Mouse (Mus musculus) intestine, embryonic 16.5 days (tissue): ENCODE results near the gene Rogdi. TPM values are rescaled to one million over a fixed set of nuclear protein-coding genes. Genes with fewer than 3 reads are reported as not detected.

Experiments
- ATAC-seq: fragments of 200-750 bp; cut with Nextera tagmentation; 2 replicates; pipeline ENCODE4 v1.8.0; 2017; ENCODE audit warnings: moderate TSS enrichment, moderate library complexity
- H3K27ac ChIP-seq: fragments of 300-500 bp; sonication (generic); 2 replicates; pipeline ENCODE4 v1.5.1; 2014; ENCODE audit warnings: mild to moderate bottlenecking, low read length
- H3K27me3 ChIP-seq: fragments of 300-500 bp; sonication (generic); replicated peaks from 2 replicates; pipeline ENCODE4 v1.6.1; 2014; ENCODE audit warnings: low read length, control low read depth, mixed read lengths; ENCODE audit not compliant: control insufficient read depth, insufficient read depth
- H3K36me3 ChIP-seq: fragments of 300-500 bp; sonication (generic); 2 replicates; pipeline ENCODE4 v1.6.1; 2014; ENCODE audit warnings: low read length, control low read depth; ENCODE audit not compliant: control insufficient read depth, insufficient read depth
- H3K4me1 ChIP-seq: fragments of 300-500 bp; sonication (generic); 2 replicates; pipeline ENCODE4 v1.6.1; 2014; ENCODE audit warnings: low read length, control low read depth, mixed read lengths; ENCODE audit not compliant: control insufficient read depth, insufficient read depth
- H3K4me2 ChIP-seq: fragments of 300-500 bp; sonication (generic); 2 replicates; pipeline ENCODE4 v1.6.1; 2014; ENCODE audit warnings: low read depth, low read length, control low read depth
- H3K4me3 ChIP-seq: fragments of 300-500 bp; sonication (generic); 2 replicates; pipeline ENCODE4 v1.5.1; 2014; ENCODE audit warnings: mild to moderate bottlenecking, low read length
- H3K9ac ChIP-seq: fragments of 300-500 bp; sonication (generic); 2 replicates; pipeline ENCODE4 v1.6.1; 2014; ENCODE audit warnings: low read depth, low read length
- H3K9me3 ChIP-seq: fragments of 300-500 bp; sonication (generic); 2 replicates; pipeline ENCODE4 v1.6.1; 2016; ENCODE audit warnings: low read length, control low read depth; ENCODE audit not compliant: control insufficient read depth
- WGBS: fragments of 180-500 bp; shearing (Covaris S2); extraction: QIAGEN DNeasy Blood & Tissue Kit; methylation state at CpG from one replicate; pipeline ENCODE4 v1.1.7; 2014; 5-methylcytosine and 5-hydroxymethylcytosine counted together
- polyA plus RNA-seq: library from polyadenylated mRNA; unstranded; fragments of >200 nt; fragmentation: Nextera tagmentation; extraction: Ambion mirVana; gene quantifications from 2 replicates; pipeline ENCODE4 v1.2.1, GENCODE M21; 2015

The Rogdi gene
- polyA plus RNA-seq, 1 experiment from 2014 or later = 51.6 TPM

GRCm38 (mm10) chr16:5000611-5001010, 12.7 kb downstream of the Rogdi start:
- no peaks in the 10 kb centered on the region for H3K27me3 ChIP-seq
- no peak for ATAC-seq
- no peak overlapping the region for H3K4me3 ChIP-seq
- no peaks in the 10 kb centered on the region for H3K9me3 ChIP-seq
- H3K27ac ChIP-seq = no peak overlapping the region
- H3K36me3 ChIP-seq = no peaks in the 10 kb centered on the region
- 66% methylated on average over 3 of the region's 3 CpGs for WGBS
- no peak overlapping the region for H3K9ac ChIP-seq
- peaks cover 13% of the 10 kb centered on the region; the same call in 1 of the 2 replicates for H3K4me1 ChIP-seq
- no peak overlapping the region for H3K4me2 ChIP-seq

- Histone ChIP-seq H3K27ac (no peak overlapping the region), H3K36me3 (no peaks in the 10 kb centered on the region), H3K4me3 (no peak overlapping the region), H3K27me3 (no peaks in the 10 kb centered on the region), H3K4me1 (peaks cover 13% of the 10 kb centered on the region; the same call in 1 of the 2 replicates), H3K4me2 (no peak overlapping the region), H3K9me3 (no peaks in the 10 kb centered on the region), H3K9ac (no peak overlapping the region)
- peak; percentile 75 for ATAC-seq
- WGBS = 17% methylated on average over 1 of the region's 1 CpGs
Measured at GRCm38 (mm10) chr16:4998984-4999383, 14.4 kb downstream of the Rogdi start.

GRCm38 (mm10) chr16:4997553-4997952, 15.8 kb downstream of the Rogdi start, which contains the start of gene Sept12:
Gene Sept12, minus strand, starts transcription at chr16:4997852.
- H3K9me3 ChIP-seq = no peaks in the 10 kb centered on the region
- no peaks in the 10 kb centered on the region for H3K27me3 ChIP-seq
- H3K36me3 ChIP-seq = no peaks in the 10 kb centered on the region
- WGBS = 21% methylated on average over 3 of the region's 3 CpGs
- H3K4me3 ChIP-seq = no peak within 1 kb of the TSS
- no peak within 1 kb of the TSS for H3K9ac ChIP-seq
- no peak within 1 kb of the TSS for H3K27ac ChIP-seq
- ATAC-seq = no peak; the same call in 1 of the 2 replicates
- peaks cover 13% of the 10 kb centered on the region; the same call in 1 of the 2 replicates for H3K4me1 ChIP-seq
- H3K4me2 ChIP-seq = no peak within 1 kb of the TSS

DNA sequence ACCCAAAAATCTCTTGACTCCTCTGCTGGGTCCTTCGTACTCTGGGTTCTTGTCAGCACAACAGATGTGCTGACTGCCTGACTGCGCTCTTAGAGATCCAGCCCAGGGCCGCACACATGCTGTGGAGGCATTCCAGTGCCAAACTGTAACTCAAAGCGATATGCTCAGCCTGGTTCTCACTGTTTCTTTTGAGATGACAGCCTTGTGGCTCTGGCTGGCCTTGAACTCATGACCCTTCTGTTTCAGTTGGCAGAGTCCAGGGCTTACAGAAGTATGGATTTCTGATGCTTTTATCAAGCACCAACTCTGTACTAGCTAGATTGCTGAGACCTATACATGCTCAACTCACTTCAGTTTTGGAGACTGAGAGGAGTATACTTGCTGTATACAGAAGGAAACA, 20.1 kb downstream of the Rogdi start:
- Histone ChIP-seq H3K4me3 (no peak overlapping the region), H3K4me2 (no peak overlapping the region), H3K9me3 (no peaks in the 10 kb centered on the region), H3K27ac (no peak overlapping the region), H3K4me1 (peaks cover 8% of the 10 kb centered on the region; the same call in 1 of the 2 replicates), H3K36me3 (no peaks in the 10 kb centered on the region), H3K9ac (no peak overlapping the region), H3K27me3 (no peaks in the 10 kb centered on the region)
- ATAC-seq = no peak
- WGBS = 90% methylated on average over 4 of the region's 4 CpGs

DNA sequence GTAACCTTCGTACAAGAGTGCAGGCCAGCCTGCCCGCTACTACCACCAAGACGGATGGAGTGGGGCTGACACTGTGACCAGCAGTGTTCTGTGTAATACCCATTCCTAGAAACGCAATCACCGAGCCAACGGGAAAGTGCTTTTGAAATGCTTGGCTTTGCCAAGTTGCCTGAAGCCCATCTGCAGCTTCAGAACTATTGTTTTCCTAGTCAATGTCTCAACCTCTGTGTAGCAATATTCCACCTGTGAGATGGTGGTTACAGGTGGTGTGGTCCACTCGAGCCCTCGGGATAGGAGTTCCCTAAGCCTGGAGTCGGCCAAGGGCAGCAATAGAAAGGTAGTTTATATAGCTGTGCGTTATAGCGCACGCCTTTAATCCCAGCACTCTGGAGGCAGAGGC, 28.6 kb downstream of the Rogdi start:
- 92% methylated on average over 12 of the region's 12 CpGs for WGBS
- no peaks in the 10 kb centered on the region for H3K36me3 ChIP-seq
- H3K9ac ChIP-seq = no peak overlapping the region
- H3K9me3 ChIP-seq = no peaks in the 10 kb centered on the region
- H3K27me3 ChIP-seq = no peaks in the 10 kb centered on the region
- no peak for ATAC-seq
- H3K4me2 ChIP-seq = no peak overlapping the region
- H3K4me3 ChIP-seq = no peak overlapping the region
- no peak overlapping the region for H3K27ac ChIP-seq
- no peaks in the 10 kb centered on the region for H3K4me1 ChIP-seq

- Histone ChIP-seq H3K36me3 (no peaks in the 10 kb centered on the region), H3K4me3 (no peak overlapping the region), H3K4me2 (no peak overlapping the region), H3K27me3 (no peaks in the 10 kb centered on the region), H3K9me3 (no peaks in the 10 kb centered on the region), H3K9ac (no peak overlapping the region), H3K4me1 (no peaks in the 10 kb centered on the region; the same call in 1 of the 2 replicates), H3K27ac (no peak overlapping the region)
- 68% methylated on average over 4 of the region's 4 CpGs for WGBS
- ATAC-seq = peak; percentile 69; the same call in 1 of the 2 replicates
Measured at GRCm38 (mm10) chr16:4979755-4980380, 33.5 kb downstream of the Rogdi start.

- H3K9ac ChIP-seq = no peak overlapping the region
- ATAC-seq = no peak
- H3K4me2 ChIP-seq = no peak overlapping the region
- no peaks in the 10 kb centered on the region for H3K36me3 ChIP-seq
- H3K27ac ChIP-seq = no peak overlapping the region
- WGBS = 47% methylated on average over 5 of the region's 5 CpGs
- no peaks in the 10 kb centered on the region for H3K9me3 ChIP-seq
- no peaks in the 10 kb centered on the region for H3K27me3 ChIP-seq
- H3K4me1 ChIP-seq = no peaks in the 10 kb centered on the region; the same call in 1 of the 2 replicates
- no peak overlapping the region for H3K4me3 ChIP-seq
Measured at GRCm38 (mm10) chr16:4978275-4979051, 34.9 kb downstream of the Rogdi start.

GRCm38 (mm10) chr16:4976180-4976579, 37.2 kb downstream of the Rogdi start:
- no peaks in the 10 kb centered on the region for H3K27me3 ChIP-seq
- H3K9me3 ChIP-seq = no peaks in the 10 kb centered on the region
- 67% methylated on average over 2 of the region's 2 CpGs for WGBS
- no peaks in the 10 kb centered on the region; the same call in 1 of the 2 replicates for H3K4me1 ChIP-seq
- H3K4me2 ChIP-seq = no peak overlapping the region
- no peak overlapping the region for H3K9ac ChIP-seq
- no peak for ATAC-seq
- no peak overlapping the region for H3K27ac ChIP-seq
- no peaks in the 10 kb centered on the region for H3K36me3 ChIP-seq
- no peak overlapping the region for H3K4me3 ChIP-seq

DNA sequence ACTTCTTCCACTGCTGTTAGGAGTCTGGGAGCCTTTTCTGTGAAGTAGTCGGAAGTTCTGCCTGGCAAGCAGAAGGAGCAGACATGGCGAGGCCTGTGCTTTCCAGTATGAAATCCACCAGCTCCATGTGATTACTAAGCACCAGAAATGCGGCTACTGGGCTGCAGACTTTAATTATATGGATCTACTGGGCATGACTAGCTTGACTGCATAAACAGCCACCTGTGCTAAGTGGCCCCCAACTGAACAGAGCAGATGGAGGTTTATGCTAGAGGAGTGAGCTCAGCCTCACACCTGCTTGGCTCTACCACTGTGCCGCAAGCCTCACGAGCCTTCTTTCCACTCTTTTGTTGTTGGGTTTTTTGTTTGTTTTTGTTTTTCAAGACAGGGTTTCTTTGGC, 38.8 kb downstream of the Rogdi start:
- Histone ChIP-seq H3K27me3 (no peaks in the 10 kb centered on the region), H3K9ac (no peak overlapping the region), H3K4me3 (no peak overlapping the region), H3K36me3 (no peaks in the 10 kb centered on the region), H3K9me3 (no peaks in the 10 kb centered on the region), H3K4me2 (no peak overlapping the region), H3K27ac (no peak overlapping the region), H3K4me1 (no peaks in the 10 kb centered on the region; the same call in 1 of the 2 replicates)
- ATAC-seq = no peak
- 87% methylated on average over 5 of the region's 5 CpGs for WGBS
